Mouse (Mus musculus) heart, embryonic 15.5 days (tissue): ENCODE results near the gene Nol10. TPM values are rescaled to one million over a fixed set of nuclear protein-coding genes. Genes with fewer than 3 reads are reported as not detected.
A peak's percentile ranks its signal among the peaks of the same experiment; 100 is the strongest.

Experiments
- ATAC-seq: fragments of 200-750 bp; cut with Nextera tagmentation; replicated peaks from 2 replicates; pipeline ENCODE4 v1.8.0; 2017; ENCODE audit warnings: low read depth, moderate TSS enrichment; ENCODE audit not compliant: insufficient number of reproducible peaks, insufficient read depth, low FRiP score
- H3K27ac ChIP-seq: fragments of 300-500 bp; sonication (generic); 2 replicates; pipeline ENCODE4 v1.5.1; 2015; ENCODE audit warnings: mild to moderate bottlenecking, inconsistent platforms
- H3K27me3 ChIP-seq: fragments of 300-500 bp; sonication (generic); 2 replicates; pipeline ENCODE4 v1.6.1; 2015; ENCODE audit warnings: inconsistent platforms
- H3K36me3 ChIP-seq: fragments of 300-500 bp; sonication (generic); 2 replicates; pipeline ENCODE4 v1.6.1; 2015; ENCODE audit warnings: mild to moderate bottlenecking, inconsistent platforms
- H3K4me1 ChIP-seq: fragments of 300-500 bp; sonication (generic); replicated peaks from 2 replicates; pipeline ENCODE4 v1.6.1; 2015; ENCODE audit warnings: inconsistent platforms
- H3K4me2 ChIP-seq: fragments of 300-500 bp; sonication (generic); 2 replicates; pipeline ENCODE4 v1.6.1; 2015; ENCODE audit warnings: inconsistent platforms, mild to moderate bottlenecking, moderate library complexity
- H3K4me3 ChIP-seq: fragments of 300-500 bp; sonication (generic); 2 replicates; pipeline ENCODE4 v1.5.1; 2015; ENCODE audit warnings: mild to moderate bottlenecking, inconsistent platforms
- H3K9ac ChIP-seq: fragments of 300-500 bp; sonication (generic); 2 replicates; pipeline ENCODE4 v1.6.1; 2015; ENCODE audit warnings: mild to moderate bottlenecking, inconsistent platforms
- H3K9me3 ChIP-seq: fragments of 300-500 bp; sonication (generic); replicated peaks from 2 replicates; pipeline ENCODE4 v1.6.1; 2016; ENCODE audit warnings: inconsistent platforms
- WGBS: fragments of 180-500 bp; shearing (Covaris S2); methylation state at CpG from one replicate; pipeline ENCODE4 v1.1.7; 2015; ENCODE audit warnings: mixed read lengths; 5-methylcytosine and 5-hydroxymethylcytosine counted together
- polyA plus RNA-seq: library from polyadenylated mRNA; unstranded; fragments of >200 nt; fragmentation: Nextera tagmentation; extraction: Ambion mirVana; gene quantifications from 2 replicates; pipeline ENCODE4 v1.2.1, GENCODE M21; 2015

The Nol10 gene
- polyA plus RNA-seq, result 11.2 and 13.0 TPM in 2 replicates

DNA sequence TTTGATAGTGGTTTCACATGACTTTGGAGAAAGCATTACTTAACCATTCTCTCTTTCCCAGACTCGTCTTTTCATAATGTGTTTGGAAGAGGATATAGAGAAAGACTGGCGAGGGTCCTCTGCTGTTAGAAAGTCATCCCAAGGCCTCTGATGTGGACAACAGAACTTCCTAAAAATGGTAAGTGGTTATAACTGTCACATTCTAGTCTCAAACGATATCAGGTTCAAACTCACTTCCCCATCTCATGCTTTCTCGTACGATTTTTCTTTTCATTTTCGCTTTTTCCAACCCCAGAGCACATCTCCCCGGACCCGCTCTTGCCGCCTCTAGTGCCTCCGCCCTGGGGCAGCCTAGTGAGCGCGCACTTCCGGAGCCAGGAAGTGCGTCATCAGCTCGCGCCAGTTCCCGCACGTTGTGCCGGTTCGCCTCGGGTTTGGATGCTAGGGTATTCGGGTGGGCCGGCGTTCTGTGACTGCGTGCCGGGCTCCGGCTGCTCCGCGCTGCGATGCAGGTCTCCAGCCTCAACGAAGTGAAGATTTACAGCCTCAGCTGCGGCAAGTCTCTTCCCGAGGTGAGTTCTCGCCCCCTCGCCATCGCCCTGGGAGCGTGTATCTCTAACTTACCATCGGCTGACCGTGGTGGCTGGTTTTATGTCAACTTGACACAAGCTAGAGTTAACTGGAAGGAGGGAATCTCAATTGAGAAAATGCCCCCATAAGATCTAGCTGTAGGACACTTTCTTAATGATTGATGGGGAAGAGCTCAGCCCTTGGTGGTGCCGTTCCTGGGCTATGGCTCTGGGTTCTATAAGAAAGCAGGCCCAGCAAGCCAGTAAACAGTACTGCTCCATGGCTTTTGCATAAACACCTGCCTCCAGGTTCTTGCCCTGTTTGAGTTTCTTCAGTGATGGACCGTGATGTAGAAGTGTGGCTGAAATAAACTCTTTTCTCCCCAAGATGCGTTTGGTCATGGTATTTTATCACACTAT lies at the start of gene Nol10:
Nol10 (plus strand) TSS at position 411 of the 989 bp plus-strand sequence.
- Histone ChIP-seq H3K36me3 (peaks cover 11% of the 10 kb centered on the region), H3K9ac (peak within 1 kb of the TSS; percentile 72), H3K4me2 (peak within 1 kb of the TSS; percentile 82), H3K9me3 (no peaks in the 10 kb centered on the region), H3K27me3 (no peaks in the 10 kb centered on the region), H3K4me3 (peak within 1 kb of the TSS; percentile 78), H3K27ac (peak within 1 kb of the TSS; percentile 42), H3K4me1 (peaks cover 14% of the 10 kb centered on the region)
- WGBS, result under 1% methylated on average over 42 of the region's 42 CpGs
- ATAC-seq, result peak; percentile 91; the same call in 1 of the 2 replicates

DNA sequence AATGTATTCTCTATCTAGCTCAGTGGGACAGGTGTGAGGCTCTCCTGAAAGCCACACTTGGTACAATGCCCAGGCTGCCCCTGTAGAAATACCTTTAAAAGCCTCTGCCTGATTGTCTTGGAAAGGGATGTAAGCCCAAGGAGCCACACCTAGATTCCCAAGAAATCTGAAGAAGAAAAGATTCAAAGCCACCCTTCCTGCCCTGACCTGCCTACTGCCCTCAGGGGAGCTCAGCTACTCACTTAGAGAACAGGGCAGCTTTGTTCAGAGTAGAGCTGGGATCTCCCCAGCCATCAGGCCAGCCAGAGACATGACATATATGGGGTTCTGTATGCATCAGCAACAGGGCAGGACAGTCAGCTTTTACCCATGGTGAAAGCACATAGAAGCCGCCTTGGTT lies 48.4 kb upstream of the Nol10 start:
- H3K4me1 ChIP-seq, result no peaks in the 10 kb centered on the region
- WGBS, result 85% methylated on average over 1 of the region's 1 CpGs
- no peak overlapping the region for H3K4me3 ChIP-seq
- H3K36me3 ChIP-seq, result no peaks in the 10 kb centered on the region
- H3K27me3 ChIP-seq, result no peaks in the 10 kb centered on the region
- no peak overlapping the region for H3K9ac ChIP-seq
- H3K4me2 ChIP-seq, result no peak overlapping the region
- H3K9me3 ChIP-seq, result no peaks in the 10 kb centered on the region
- H3K27ac ChIP-seq, result no peak overlapping the region
- no peak for ATAC-seq

DNA sequence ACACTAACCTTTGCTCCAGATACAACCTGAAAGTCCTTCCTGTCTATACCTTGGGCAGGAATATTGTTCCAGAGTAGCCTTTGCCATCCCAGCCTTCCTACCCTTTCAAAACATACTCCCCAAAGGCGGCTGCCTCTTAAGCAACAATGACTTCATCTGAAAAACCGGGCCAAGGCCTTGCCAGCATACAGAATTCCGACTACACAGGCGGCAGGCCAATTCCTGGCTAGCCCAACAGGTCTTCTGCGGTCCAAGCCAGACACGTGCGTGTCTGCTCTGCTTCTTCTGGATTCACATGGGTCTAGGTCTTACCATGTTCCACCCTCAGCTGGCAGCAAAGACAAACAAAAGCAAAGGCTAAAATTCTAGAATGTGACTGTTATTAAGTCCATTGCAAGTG lies 42.8 kb upstream of the Nol10 start:
- no peaks in the 10 kb centered on the region for H3K36me3 ChIP-seq
- WGBS, result 70% methylated on average over 7 of the region's 7 CpGs
- no peaks in the 10 kb centered on the region for H3K27me3 ChIP-seq
- H3K9me3 ChIP-seq, result no peaks in the 10 kb centered on the region
- no peak overlapping the region for H3K4me3 ChIP-seq
- H3K27ac ChIP-seq, result no peak overlapping the region
- no peak overlapping the region for H3K9ac ChIP-seq
- H3K4me2 ChIP-seq, result no peak overlapping the region
- no peaks in the 10 kb centered on the region for H3K4me1 ChIP-seq
- ATAC-seq, result no peak

DNA sequence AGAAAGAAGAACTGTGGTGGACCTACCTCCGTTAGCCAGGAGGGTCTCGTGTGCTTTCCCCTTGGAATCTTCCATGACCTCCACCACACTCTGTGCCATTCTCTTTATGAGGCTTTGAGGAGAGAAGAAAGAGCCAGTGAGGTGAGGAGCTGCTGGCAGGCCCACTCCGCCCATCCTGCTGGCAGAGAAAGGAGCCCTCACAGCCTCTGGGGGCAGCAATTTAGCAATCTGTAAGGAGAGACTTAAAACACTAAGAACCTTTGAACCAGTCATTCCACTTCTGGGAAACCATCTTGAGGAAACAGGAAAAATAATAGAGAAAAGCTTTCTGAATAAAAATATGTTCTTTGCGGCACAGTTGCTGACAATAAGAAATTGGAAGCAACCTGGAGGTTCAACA lies 40.0 kb upstream of the Nol10 start:
- no peaks in the 10 kb centered on the region for H3K27me3 ChIP-seq
- 58% methylated on average over 4 of the region's 4 CpGs for WGBS
- H3K4me1 ChIP-seq, result no peaks in the 10 kb centered on the region
- H3K9me3 ChIP-seq, result no peaks in the 10 kb centered on the region
- no peaks in the 10 kb centered on the region for H3K36me3 ChIP-seq
- H3K9ac ChIP-seq, result no peak overlapping the region
- ATAC-seq, result no peak
- no peak overlapping the region for H3K4me2 ChIP-seq
- H3K27ac ChIP-seq, result no peak overlapping the region
- H3K4me3 ChIP-seq, result no peak overlapping the region

DNA sequence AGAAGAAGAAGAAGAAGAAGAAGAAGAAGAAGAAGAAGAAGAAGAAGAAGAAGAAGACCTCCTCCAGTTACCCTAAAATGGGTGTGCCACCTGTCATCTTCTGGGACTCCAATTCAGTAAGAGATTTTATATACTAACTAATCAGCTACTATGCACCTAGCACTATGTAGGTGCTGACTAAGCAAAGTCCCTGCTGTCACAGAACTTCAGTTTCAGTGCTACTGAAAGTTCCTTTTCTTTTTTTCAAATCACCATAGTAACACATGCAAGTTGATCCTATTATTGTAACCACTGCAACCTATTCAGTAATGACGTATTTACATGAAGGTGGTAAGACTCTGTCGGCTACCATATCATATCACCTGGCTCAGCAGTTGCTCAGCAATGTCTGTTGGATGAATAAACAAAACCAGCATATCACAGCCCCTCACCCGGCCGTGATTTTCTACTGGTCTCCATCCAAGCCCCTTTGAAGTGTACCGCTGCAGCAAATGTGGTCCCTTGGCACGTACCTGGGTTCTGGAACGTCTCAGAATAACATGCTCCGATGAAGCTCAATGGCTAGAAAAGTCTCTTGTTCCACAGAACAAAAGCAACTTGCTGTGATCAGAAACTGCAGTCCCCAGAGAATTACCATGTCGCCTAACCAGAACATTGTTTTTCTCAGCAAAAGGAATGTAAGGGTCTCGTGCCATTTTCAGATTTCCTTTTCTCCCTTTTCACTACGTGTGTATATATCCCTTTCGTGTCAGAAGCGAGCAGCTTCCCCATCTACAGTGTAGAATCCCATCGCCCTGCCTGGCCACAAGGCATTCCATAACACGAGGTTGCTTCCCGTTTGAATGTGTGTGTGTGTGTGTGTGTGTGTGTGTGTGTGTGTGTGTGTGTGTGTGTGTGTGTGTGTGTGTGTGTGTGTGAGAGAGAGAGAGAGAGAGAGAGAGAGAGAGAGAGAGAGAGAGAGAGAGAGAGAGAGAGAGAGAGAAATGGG lies 37.1 kb upstream of the Nol10 start:
- H3K27me3 ChIP-seq, result no peaks in the 10 kb centered on the region
- H3K4me3 ChIP-seq, result no peak overlapping the region
- no peak for ATAC-seq
- H3K4me1 ChIP-seq, result no peaks in the 10 kb centered on the region
- no peak overlapping the region for H3K9ac ChIP-seq
- H3K4me2 ChIP-seq, result no peak overlapping the region
- H3K27ac ChIP-seq, result no peak overlapping the region
- WGBS, result 72% methylated on average over 16 of the region's 16 CpGs
- no peaks in the 10 kb centered on the region for H3K36me3 ChIP-seq
- no peaks in the 10 kb centered on the region for H3K9me3 ChIP-seq

DNA sequence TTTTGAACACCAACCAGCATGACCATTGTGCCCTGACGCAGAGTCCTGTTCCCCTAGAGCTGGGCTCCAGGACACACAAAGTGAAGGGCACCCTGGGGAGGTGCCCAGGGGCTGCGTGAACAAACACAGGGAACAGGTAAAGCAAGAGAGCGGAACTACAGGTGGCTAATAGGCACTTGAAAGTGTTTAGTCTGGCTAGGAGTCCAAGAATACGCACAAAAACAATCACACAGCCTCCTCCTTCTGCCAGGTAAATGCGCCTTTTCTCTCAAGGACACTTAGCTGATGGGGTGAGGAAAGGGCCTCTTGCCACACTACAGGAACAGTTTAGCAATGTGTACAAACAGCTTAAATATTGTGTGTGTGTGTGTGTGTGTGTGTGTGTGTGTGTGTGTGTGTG lies 32.2 kb upstream of the Nol10 start:
- Histone ChIP-seq H3K4me1 (peaks cover 7% of the 10 kb centered on the region; the same call in 1 of the 2 replicates), H3K4me2 (no peak overlapping the region), H3K9ac (no peak overlapping the region), H3K36me3 (no peaks in the 10 kb centered on the region), H3K27me3 (no peaks in the 10 kb centered on the region), H3K9me3 (no peaks in the 10 kb centered on the region), H3K4me3 (no peak overlapping the region), H3K27ac (no peak overlapping the region)
- ATAC-seq, result no peak
- WGBS, result 84% methylated on average over 5 of the region's 5 CpGs

DNA sequence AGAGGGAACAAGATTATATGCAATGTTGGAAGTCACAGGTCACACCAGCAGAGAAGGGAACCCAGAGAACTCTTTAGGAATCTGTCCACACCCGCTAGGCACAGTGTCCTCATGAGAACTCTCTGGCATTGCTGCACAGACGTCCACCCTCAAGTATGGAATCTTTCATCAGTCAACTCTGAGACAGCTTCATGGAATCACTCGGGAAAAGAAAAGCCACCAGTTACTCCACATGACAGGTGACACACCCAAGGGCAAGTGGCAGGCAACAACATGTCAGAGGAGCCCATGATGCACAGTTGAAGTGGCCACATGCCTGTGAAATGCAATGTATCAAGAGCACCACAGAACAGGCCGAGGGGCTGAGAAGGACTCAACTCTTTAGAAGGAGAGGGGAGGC lies 30.3 kb upstream of the Nol10 start:
- Histone ChIP-seq H3K4me2 (no peak overlapping the region), H3K9ac (no peak overlapping the region), H3K36me3 (no peaks in the 10 kb centered on the region), H3K27me3 (peaks cover 10% of the 10 kb centered on the region), H3K4me3 (no peak overlapping the region), H3K9me3 (no peaks in the 10 kb centered on the region), H3K27ac (no peak overlapping the region), H3K4me1 (peaks cover 7% of the 10 kb centered on the region; the same call in 1 of the 2 replicates)
- ATAC-seq, result no peak
- 35% methylated on average over 4 of the region's 4 CpGs for WGBS

DNA sequence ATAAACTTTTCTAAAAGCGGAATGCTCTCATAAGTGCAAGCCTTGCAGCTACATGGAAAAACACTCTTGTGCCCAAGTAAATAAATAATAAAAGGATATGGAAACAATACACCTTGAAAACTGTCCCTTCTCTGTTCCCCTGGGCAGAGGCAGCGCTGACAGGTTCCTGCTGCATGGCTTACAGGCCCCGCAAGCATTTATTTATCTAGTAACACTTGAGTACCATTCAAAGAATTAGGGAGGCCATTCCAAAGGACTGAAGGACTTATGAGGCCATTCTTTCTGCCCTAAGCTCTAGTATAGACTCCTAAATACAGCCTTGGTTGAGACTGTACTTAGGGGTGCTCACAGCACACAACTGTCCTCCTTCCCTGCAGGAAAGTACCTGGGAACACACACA lies 29.8 kb upstream of the Nol10 start:
- H3K9me3 ChIP-seq, result no peaks in the 10 kb centered on the region

DNA sequence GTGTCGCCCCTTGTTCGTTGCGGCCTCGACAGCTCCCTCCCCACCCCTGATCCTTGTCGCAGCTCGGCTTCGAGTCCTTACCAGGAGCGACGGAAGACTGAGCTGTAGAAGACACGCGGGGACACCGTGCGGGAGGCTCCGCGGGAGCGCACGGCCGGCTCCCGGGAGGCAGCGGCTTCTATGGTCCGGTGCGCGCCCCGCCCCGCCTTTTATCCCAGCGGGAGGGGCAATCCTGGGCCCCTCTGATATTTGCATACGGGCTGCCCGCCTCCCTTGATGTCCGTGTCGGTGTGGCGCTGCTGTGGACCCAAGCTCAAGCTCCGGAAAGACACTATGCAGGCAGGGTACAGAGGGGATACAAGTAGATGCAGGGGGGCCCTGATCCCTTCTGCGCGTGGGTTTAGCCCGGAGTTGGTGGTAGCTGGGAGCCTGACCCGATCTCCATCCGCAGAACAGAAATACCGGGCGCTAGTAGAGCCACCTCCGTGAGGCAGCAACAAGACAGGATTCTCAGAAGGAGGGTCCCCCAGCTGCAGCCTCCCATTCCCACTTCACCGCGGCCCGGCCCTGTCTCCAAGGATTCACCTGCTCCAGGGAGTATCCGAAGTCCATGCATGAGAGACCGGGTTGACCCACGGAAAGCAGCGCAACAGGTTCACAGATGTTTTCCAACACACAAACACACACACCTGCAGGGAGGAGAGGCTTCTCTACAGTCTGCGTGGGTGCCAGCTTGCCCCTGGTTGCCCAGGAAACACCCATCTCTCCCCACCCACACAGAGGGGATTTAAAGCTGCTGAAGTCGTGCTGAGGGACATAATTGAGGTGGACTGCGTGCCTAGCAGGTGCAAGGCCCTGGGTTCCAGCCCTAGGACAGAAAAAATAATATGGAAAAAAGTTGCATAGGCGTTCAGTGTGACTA lies 23.4 kb upstream of the Nol10 start:
- Histone ChIP-seq H3K4me3 (peak overlapping the region; percentile 50), H3K4me2 (peak overlapping the region; percentile 90), H3K9ac (peak overlapping the region; percentile 37), H3K36me3 (no peaks in the 10 kb centered on the region), H3K27ac (no peak overlapping the region), H3K27me3 (peaks cover 54% of the 10 kb centered on the region), H3K4me1 (peaks cover 11% of the 10 kb centered on the region), H3K9me3 (no peaks in the 10 kb centered on the region)
- ATAC-seq, result no peak
- WGBS, result 6% methylated on average over 51 of the region's 51 CpGs

More for the DNA sequence above, 29.8 kb upstream of the Nol10 start:
- Histone ChIP-seq H3K4me2 (no peak overlapping the region), H3K27ac (no peak overlapping the region), H3K9ac (no peak overlapping the region), H3K4me1 (peaks cover 7% of the 10 kb centered on the region; the same call in 1 of the 2 replicates), H3K36me3 (no peaks in the 10 kb centered on the region), H3K27me3 (peaks cover 15% of the 10 kb centered on the region), H3K4me3 (no peak overlapping the region)
- WGBS, result 64% methylated on average over 3 of the region's 3 CpGs
- ATAC-seq, result no peak

DNA sequence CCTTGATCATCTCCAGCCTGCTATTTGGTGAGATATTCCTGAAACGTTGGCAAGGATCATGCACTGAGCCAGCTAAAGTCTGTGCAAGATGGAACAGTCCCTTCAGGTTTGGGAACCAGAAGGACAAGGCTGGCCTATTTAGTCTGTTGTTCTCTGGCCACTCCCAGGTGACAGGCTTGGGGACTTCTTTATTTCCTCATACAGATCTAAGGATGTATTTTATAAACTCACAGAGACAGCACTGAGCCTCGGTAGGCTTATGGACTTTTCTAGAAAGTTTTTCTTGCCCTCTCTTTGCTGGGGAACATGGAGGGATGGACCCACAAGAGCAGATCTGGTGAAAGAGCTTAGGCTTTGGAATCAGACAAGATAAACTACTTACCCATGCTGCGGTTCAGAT lies 19.0 kb upstream of the Nol10 start, which contains the start of gene Atp6v1c2:
Atp6v1c2 (minus strand) TSS at position 101 of the 400 bp plus-strand sequence.
- Histone ChIP-seq H3K9me3 (no peaks in the 10 kb centered on the region), H3K27ac (no peak within 1 kb of the TSS), H3K4me3 (no peak within 1 kb of the TSS), H3K9ac (no peak within 1 kb of the TSS), H3K36me3 (no peaks in the 10 kb centered on the region), H3K4me2 (no peak within 1 kb of the TSS), H3K4me1 (peaks cover 10% of the 10 kb centered on the region), H3K27me3 (peaks cover 32% of the 10 kb centered on the region)
- no peak for ATAC-seq
- 65% methylated on average over 3 of the region's 3 CpGs for whole genome bisulfite sequencing
